Mouse (Mus musculus) right cerebral cortex, postnatal 14 days (tissue): ENCODE results near the gene Fam69b.

Source experiments
- DNase-seq: peaks from one replicate; pipeline ENCODE4 v3.0.0; 2022

Gene Fam69b

DNA sequence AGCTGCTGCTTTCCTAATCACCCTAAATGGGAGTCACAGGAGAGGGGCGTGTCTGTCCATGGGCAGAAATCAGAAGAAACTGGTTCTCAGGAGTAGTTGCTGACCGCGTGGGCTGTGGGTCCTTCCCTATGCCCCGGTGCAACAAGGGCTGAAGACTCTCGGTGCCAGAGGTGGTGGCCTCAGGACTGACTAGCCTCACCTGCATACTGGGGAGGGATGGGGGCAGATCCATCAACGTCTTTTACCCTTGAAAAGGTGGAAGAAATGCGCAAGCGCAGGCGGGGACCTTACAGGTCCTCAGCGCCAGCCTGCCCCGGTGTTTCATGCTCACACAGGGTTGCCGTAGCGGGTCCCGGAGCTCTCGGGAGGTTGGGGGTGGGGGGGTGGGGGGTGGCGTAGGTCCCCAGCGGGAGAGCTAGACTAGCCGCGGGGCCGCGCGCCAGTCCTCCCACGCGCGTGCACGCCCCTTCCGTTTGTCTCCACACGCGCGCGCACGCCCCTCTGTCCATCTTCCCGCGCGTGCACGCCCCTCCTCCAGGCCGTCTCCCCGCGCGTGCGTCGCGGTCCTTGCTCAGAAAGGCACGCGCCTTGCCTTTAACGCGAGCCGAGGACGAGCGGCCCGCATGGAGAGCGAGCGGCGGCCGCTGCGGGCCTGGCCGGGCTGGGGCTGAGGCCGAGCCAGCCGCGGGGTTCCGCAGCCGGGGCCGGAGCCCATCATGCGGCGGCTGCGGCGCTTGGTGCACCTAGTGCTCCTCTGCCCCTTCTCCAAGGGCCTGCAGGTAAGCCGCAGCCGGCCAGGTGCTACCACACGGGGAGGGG, at the start of gene Fam69b:
Fam69b (plus strand) TSS at position 537 of the 819 bp plus-strand sequence.
- DNase-seq, result peak; percentile 91

DNA sequence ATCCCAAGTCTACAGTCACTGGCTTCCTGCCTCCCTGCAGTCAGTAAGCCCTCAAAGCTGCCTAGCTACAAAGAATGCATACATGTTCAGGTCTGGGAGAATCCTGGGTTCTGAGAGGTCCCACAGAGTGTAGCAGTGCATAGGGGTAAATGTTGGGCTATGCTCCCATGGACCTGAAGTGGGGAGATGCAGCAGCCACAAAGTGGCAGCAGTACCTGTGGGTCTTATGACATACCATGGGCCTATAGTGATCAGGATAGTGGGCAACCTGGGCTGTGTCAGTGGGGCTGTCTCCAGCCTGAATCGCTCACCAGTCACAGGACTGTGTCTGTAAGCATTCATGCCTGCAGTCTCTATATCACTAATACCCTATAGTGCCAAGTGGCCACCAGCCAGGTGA, 48.5 kb upstream of the Fam69b start, which contains the start of gene Egfl7:
Egfl7 (plus strand) TSS at position 301 of the 400 bp plus-strand sequence.
- no peak for DNase-seq

DNA sequence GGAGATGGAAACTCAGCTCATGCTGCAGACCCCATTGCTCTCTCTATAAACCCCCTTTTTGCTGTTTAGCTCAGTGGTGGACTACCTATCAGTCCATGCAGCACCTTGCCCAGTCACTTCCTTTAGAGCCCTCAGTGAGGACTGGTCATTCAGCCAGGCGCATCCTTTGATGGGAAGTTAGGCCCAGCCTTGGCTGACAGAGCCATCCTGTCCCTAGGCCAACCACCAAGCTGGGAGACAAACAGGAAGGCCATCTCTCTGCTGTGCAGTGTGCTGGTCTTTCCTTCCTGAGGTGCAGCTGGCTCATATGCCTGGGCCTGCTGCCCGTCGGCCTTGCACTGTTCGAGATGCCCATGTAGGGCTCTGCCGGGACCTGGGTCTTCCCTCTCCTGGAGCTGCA, 47.5 kb upstream of the Fam69b start:
- no peak for DNase-seq

DNA sequence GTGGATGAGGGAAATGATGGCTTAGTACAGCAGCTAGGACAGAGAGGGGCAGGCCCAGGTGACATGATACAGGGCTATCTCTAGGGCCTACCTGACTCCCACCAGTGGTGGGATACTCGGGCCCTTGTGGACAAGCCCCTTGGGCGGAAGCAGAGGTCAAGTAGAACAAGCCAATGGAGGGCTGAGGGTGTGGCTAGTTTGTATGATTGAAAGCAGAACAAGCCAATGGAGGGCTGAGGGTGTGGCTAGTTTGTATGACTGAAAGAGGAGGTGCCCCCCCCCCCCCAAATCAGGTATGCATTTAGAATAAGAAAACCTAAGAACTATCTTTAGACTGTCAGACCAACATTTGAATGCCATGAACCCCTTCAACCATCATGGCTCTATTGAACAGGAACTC, 46.1 kb upstream of the Fam69b start:
- DNase-seq, result no peak

DNA sequence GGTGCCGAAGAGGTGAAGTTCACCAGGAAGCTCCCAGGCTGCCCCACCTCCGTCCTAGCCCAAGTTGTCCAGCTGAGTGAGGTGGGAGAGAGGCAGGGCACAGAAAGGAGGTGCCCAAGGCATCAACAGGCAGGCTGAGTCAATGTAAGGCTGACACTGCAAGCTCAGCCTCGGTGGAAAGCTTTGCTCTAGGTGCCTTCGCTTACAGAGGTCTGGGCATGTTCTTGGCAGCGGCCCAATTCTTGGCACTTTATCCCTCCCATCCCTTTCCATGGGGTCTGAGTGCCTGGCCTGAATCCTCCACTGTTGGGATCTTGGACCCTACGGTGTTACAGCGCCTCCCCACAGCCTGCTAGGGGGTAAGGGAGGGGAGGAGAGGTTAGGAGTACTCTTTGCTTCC, 45.5 kb upstream of the Fam69b start:
- no peak for DNase-seq

DNA sequence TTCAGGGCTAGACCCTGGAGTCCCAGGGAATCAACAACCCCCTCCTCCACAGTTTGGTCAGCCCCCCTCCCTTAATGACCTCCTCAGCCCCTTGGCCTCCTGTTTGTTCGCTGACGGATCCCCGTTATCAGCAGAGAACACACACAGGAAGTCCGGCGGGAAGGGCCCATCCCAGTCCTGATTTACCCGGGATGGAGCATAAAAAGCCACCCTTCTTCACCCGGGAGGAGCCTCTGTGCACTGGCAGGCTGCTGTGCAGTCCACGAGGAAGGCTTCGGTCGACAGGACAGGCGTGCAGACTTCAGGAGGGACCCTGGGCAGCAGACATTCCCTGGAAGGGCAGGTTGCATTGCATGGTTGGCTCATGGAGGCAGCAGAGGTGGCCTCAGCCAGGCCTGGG, 44.6 kb upstream of the Fam69b start:
- no peak for DNase-seq

DNA sequence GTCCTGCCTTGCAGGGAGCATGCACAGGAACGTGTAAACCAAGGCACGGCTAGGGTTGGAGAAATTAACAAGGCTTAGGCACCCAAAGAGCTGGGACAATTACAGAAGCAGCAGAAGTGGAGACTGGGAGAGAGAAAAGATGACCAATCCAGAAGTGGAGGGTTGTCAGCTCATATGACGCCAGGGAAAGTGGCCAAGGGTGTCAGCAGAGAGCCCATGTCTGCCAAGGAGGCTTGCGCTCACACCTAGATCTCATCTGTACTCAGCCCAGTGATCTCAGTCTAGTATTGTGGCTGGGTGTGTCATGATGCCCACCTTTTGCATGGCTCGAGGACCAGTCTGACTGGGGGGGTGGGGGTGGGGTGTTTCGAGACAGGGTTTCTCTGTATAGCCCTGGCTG, 42.5 kb upstream of the Fam69b start:
- no peak for DNase-seq

DNA sequence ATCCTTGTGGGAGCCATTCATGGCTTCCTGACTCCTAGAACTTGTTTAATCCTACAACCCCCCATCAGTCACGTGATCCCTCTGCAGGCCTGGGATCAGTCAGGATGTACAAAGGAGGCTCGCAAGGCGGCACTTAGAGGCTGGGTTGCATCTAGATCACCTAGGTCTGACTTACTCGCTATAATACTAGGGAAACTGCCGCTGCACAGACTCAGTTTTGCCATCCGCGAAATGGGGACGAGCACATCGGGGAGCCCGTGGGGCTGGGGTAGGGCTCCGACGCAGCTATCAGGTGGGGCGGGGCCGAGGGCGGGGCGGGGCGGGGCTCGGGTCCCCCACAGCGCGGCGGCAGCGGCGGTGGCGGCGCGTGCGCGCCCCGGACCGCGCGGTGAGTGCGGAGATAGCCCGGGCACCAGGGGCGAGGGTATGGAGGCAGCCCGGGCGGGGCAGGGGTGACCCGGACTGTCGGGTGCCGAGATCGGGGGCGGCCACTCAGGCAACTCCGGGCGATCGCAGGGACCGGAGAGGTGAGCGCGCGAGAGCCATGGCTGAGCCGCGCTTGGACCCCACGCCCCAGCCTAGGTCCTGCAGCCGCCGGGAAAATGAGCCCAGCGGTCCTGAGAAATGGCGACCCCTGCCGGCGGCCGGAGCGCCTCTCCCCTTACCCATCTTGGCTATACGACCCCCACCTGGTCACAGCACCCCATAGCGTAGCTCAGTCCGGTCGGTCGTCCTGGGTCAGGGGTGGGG, 41.8 kb upstream of the Fam69b start, which contains the start of gene Gm20532:
Gm20532 (plus strand) TSS at position 346 of the 750 bp plus-strand sequence.
- peak; percentile 68 for DNase-seq

DNA sequence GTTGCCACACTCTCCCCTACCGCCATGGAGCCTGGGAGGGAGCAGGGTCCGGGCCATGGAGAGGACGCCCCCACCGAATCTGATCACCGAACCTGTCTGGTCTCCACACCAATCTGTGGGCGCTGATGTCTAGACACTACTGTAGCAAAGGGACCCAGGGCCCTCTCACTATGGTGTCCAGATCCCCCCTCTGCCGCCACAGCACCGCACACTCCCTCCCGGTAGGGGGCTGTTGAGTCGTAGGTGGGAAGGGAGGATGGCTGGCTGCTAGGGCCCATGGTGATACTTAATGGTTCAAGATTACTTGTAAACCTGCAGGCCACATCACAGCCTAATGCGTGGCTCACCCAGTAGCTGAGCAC, 41.2 kb upstream of the Fam69b start:
- no peak for DNase-seq

DNA sequence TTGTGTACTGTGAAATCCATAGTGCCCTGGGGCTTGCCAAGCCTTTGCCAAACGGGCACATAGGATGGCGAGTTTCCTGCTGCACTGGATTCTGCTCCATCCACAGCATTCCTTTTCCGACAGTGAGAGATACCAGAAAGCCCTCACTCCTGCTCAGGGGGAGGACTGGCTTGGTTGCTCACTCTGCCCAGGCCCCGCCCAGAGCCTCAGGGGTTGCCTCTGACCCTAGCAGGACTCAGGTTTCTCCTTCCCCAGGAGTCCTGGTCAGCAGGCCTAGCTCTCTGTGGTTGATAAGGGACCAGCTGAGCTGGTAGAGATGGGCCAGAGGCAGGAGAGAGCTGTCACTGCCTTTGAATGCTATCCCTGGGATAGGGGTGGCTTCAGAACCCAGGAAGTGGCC, 39.7 kb upstream of the Fam69b start:
- DNase-seq, result no peak

DNA sequence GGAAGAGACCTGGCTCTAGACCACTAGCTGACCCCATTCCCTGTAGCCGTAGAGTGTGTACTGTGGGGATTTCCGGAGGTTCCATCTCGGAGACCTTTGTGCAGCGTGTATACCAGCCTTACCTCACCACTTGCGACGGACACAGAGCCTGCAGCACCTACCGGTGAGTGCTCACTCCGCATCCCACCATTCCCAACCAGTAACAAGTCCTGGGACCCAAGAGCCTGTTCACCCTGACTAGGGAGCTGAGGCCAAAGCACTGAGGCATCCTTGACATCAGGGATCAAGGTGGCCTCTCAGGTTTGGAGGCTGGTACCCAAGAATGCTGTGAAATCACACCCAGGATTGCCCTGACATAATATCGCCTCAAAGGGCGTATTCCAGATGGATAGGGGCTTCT, 39.0 kb upstream of the Fam69b start:
- no peak for DNase-seq

DNA sequence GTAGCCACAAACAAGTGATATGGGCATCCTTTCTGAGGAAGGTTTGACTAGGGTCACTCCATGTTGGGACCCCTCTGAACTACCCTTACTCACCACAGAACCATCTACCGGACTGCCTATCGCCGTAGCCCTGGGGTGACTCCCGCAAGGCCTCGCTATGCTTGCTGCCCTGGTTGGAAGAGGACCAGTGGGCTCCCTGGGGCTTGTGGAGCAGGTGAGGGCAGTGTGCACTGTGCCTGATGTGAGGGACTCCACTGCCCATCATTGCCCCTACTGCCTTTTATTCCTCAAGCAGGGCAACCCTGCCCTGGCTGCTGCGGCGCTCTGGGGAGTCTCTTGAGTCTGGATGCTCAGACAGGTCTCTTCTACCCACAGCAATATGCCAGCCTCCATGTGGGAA, 38.0 kb upstream of the Fam69b start:
- no peak for DNase-seq

DNA sequence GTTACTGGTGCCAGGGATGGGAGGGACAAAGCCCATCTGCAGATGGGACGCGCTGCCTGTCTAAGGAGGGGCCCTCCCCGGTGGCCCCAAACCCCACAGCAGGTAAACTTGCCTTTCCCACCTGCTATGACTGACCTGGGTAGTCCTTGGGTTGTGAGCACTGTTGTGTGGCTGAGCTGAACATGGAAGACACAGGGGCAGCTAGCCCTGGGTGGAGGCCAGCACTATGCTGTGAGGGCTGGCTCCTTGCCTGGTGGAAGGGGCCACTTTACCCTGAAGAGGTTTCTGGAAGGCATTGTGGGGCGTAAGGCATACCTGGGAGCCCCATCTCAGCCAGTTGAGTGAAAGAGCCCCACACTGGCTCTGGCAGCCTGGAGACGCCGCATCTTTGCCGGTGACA, 37.3 kb upstream of the Fam69b start:
- DNase-seq, result no peak

DNA sequence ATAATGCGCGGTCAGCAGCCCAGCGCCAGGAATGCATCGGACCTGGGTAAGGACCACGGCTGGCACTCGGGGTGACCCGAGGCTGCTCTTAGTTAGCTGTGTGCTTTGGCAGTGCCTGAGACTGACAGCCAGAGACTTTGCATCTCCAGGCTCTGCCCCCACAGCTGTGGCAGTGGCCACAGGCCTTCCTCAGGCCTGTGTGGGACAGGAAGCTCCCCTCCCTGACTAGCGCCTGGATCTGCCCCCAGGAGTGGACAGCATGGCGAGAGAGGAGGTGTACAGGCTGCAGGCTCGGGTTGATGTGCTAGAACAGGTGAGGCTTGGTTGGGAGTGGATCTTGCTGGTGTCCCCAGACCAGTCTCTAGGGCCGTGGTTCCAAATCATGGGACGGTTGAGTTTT, 36.8 kb upstream of the Fam69b start:
- DNase-seq, result no peak

DNA sequence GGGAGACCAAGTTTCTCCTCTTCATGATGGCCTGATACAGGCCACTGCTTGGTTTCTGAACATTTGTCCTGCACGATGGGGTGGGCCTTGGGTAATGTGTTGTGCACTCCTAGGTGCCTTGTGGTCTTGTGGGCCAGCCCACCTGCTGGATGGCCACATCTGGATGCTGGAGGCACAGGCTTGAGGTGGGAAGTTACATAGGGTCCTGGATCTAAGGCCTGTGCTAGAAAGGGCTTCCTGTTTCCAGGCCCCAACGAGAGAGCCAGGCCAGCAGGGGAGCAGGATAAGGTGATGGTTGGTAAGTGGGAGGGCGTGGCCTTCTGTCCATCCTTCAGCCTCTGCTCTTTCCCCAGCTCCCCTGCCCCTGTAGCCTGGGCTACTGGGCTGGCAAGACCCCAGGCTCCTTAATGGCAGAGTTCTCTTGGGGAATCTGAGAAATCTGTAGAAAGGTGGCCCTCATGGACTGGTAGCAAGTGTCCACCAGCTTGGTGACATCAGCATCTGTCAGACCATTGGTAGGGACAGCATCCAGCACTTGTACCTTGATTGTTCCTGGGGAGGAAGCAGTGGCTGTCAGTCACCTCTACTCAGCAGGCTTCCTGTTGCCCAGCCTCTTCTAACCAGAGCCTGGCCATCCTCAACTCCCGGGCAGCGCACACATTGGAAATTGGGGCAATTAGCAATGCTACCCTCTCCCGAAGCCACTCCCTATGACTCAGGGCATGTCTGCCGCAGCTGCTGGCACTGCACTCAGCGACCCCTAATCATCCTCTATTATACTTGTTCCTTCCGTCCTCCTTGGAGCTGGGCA, 34.8 kb upstream of the Fam69b start:
- DNase-seq, result no peak

DNA sequence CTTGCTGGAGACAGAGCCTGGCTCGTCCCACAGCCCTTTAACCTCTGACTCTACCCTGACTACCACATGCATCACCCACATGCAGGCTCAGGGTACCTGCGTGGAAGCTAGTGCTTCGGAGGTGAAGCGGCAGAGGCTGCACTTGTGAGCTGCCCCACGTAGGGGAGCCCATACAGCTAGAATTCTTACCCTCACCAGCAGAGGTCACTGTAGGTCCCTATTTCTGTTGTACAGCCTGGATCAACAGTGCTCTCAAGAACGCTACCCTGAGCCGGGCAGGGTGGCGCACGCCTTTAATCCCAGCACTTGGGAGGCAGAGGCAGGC, 34.3 kb upstream of the Fam69b start:
- DNase-seq, result no peak

DNA sequence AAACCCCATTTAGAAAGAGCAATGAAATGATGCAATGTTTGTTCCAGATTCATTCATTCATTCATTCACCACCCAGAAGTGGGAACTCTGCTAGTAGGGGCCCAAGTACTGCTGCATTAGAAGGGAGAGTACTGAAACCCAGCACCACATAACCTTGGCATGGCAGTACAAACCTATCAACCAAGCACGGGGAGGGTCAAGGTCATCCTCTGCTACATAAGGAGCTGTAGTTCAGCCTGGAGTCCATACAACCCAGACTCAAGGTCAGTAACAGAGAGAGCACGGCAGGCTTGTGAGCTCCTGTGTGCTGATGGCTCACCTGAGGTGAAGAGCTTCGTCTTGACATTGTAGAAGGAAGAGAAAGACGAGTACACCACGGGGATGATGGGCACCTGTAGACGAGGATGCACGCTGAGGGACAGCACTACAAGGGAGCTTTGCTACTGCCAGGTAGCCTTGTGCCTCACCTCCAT, 33.8 kb upstream of the Fam69b start:
- DNase-seq, result no peak

DNA sequence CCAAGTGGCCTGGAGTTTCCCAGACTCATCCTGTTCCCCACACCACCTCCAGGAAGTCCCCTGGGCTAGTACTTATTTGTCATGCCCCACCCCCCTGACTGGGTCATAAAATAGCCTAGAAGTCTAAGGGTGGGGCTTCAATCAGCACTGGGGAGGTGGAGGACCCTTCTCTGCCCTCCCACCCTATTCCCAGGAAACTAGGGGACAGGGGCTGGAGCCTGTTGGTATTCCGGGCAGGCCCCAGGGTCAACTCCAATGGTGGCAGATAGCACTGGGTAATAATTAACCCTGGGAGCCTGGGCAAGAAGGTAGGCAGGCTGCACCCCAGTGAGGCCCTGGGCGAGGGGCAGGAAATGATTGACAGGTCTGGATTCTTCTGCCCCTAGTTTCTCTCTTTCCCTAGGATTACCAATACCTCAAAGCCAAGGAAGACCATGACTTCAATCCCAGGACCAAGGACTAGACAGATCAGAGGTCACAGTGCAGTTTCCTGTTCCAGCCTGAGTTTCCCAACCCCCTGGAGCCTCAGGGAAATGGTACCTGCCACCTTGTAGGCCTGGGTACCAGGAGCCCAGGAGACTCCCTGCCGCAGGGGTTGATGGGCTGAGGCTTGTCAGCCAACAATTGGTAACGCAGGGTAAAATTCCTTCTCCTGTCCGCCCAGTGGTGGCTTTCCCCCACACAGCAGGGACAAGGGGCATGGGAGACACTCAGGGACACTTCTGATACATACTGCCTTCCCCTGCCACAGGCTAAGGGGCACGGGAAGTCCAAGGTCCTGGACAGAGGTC, 33.1 kb upstream of the Fam69b start:
- no peak for DNase-seq

DNA sequence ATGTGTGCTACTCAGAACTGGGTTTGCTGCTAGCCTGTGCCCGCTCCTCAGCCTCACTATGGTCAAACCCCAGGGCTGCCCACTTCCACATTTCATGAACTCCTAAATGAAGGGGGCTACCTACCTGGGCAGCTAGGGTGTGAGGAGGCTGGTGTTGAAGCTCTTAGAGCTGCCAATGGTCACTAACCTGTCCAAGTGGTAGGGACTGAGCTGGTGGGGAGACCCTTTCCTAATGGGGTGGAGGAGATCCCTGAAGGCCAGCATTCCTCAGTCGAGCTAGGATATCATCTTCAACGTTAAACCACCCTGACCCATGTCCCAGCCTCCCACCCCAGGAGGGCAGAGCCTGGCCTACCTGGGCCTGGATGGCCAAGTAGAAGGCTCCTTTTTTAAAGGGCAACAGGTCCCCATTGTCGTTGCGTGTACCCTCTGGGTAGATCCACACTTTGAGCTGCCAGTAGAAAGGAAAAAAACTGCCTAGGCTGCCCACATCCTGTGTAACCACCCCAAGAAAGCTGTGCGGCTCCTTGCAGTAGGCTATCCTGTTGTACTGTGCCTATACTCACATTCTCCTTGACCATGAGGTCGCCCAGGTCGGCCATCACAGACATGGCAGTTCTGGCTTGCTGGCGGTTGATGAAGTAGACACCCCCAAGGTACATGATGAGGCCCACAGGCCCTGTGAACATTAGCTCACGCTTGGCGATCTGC, 32.4 kb upstream of the Fam69b start:
- DNase-seq, result no peak

DNA sequence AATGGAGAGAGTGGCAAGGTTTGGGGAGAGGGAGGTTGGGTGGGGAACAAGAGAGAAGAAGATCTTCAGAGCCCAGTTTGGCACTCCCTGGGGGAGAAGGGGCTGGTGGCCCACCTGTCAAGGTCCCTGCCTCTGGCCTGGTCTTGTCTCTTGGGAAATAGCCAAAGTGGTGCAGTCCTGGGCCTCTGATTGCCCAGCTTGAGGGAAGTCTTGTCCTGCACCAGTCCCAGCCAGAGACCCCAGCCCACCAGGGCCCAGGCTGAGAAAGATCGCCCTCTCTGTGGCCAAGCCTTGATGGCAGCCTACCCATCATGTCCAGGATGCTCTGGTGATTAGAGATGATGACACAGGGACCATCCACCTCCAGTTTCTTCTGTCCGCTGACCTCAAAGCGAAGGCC, 31.4 kb upstream of the Fam69b start:
- DNase-seq, result no peak

DNA sequence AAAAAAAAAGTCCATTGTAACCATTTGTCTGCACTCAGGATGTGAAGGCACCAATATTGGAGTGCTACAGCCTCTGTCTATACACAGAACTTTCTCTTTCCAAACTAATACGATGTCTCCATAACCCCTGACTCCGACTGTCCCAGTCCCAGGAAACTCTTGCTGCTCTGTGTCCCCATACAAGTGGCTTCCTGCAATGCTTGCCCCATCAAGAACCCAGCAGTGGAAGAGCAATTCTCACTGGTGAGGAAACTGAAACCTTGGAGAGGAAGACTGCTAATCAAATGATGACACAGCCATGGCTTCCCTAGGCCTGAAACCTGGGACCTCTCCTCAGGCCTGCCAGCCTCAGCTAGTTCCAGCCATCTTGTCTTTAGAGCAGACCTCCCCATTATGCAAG, 30.4 kb upstream of the Fam69b start:
- DNase-seq, result no peak

DNA sequence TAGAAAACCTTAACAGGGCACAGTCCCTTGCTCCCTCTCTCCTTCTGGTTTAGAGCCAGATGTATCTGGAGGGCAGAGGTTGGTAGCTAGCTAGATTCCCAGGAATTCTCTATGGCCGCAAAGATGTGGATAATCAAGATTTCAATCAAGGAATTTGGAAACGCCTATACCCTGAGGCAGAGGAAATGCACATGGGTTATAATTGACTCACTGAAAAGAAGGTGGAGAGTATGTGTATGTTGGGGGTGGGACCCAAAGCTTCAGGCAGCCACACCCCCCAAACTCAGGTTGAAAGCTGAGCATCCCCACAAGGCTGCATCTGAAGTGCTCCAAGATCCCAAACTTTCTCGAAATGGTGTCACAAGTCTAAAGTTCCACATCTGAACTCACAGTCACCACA, 29.8 kb upstream of the Fam69b start:
- no peak for DNase-seq
